Mouse (Mus musculus) large intestine, adult 2 months (tissue): ENCODE measurements around the gene Mical3. TPM values are rescaled to one million over a fixed set of nuclear protein-coding genes. Genes with fewer than 3 reads are reported as not detected.

Experiments
- DNase-seq: peaks from one replicate; pipeline ENCODE4 v3.0.0-alpha.2; 2012; ENCODE audit warnings: low read depth, low spot score
- WGBS: fragments of 180-500 bp; shearing (Covaris S2); methylation state at CpG from one replicate; pipeline ENCODE4 v1.1.7; 2018; 5-methylcytosine and 5-hydroxymethylcytosine counted together
- polyA plus RNA-seq: library from polyadenylated mRNA; depleted of rRNA; stranded (reverse); fragments of >200 nt; gene quantifications from 2 replicates; pipeline ENCODE4 v1.2.3, GENCODE M21; 2012

Gene Mical3
- polyA plus RNA-seq, 1 experiment, result 8.1 TPM

DNA sequence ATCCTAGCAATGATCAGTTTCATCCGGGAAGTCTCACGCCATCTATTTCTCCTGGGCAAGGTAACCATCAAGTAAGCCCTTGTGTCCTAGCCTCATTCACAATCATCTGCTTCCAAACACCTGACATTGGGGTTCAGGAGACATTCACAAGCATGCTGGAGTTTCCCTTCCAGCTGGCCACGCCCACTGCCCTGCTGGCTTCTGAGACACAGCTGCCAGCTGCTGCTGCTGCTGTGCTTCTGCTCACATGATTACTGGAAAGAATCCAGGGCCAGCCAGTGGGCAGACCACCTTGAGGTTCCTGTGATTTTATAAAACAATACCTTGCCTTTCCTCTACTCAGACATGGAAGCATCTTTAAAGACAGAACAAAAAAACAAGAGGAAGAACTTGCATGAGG lies 97.5 kb downstream of the Mical3 start:
- no peak for DNase-seq
- WGBS, result 92% methylated on average over 3 of the region's 3 CpGs

DNA sequence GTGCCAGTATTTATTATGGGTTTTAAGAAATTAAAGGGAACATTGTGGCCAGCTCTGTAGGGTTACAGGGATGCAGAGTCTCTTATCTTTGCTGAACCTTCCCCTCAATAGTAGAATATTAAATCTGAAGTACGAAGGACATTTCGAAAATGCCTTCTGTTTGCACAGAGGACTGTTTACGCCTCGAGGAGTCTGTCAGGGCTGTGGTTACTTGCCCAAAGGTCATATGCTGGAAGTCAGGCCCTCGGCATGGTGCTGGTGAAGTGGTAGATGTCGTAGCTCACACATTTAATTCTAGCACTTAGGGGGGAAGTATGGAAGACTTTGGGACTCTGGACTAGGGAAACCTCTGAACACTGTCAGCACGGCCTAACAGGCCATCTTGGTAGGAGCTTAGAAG lies 99.4 kb downstream of the Mical3 start:
- 78% methylated on average over 7 of the region's 7 CpGs for WGBS
- DNase-seq, result no peak

DNA sequence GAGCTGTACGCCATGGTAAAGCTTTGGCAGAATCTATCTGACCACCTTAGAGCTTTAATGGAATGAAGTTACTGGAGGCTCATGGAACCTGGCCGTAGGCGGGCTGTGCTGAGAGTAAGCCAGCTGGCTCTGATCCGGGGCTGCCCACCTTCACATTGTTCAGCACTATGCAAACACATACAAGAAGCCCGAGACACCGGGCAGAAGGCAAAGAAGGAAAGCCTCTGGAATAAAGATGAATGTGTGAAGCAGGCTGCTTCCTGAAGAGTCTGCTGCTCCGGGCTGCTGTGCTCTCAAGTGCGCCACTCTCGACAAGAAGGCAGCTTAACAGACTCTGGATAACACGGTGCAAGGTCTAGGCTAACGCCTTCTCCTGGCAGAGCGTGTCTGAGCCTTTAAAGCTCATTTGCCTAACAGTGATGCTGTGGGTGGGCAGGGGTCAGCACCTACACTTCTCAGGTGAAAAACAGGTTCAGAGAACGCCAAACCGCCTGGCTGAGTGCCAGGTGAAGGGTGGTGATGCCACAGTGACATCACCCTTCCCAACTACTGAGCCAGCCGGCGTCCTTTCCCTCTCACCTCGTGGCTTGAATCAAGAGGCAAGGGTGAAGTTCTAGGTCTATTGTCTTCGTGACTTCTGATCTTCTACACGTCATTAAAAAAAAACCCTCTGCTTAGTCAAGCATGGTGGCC lies 100.8 kb downstream of the Mical3 start:
- no peak for DNase-seq
- 86% methylated on average over 19 of the region's 19 CpGs for WGBS

DNA sequence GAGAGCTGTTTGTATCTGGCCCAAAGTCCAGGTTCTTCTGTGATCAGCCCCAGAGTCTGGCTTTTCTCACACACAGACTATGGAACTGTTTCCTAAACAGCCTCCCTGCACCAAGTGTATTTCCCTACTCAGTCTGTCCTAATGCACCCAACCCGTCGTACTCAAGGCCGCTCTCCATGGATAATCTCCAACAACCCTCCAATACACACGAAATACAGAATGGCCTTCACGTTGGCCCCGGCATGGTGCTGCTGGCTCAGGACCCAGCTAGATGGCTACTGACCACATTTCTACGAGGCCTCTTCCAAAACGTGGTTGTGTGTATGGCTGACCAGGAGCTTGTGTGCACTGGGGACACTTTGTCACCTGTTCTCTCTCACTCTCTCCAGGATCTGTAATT lies 102.3 kb downstream of the Mical3 start:
- 92% methylated on average over 8 of the region's 8 CpGs for WGBS
- no peak for DNase-seq

DNA sequence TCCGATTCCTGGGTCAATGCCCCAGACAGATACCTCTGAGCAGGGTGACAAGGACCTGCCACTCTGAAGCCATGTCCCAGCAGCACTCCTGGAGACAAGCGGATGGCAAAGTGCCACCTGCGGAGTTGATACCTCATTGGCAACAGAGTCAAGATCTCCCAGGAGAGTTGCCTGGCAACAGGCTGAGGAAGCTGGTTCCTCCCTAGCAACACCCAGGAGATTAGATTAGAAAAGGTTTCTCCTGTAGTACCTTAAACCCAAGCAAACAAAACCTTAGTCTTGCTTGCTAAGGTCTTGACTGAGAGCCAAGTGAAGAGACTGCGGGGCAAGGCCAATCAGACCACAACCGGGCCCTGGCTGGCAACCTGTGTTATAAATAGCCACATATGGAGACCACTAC lies 103.5 kb downstream of the Mical3 start:
- WGBS, result 42% methylated on average over 5 of the region's 5 CpGs
- peak; percentile 29 for DNase-seq

DNA sequence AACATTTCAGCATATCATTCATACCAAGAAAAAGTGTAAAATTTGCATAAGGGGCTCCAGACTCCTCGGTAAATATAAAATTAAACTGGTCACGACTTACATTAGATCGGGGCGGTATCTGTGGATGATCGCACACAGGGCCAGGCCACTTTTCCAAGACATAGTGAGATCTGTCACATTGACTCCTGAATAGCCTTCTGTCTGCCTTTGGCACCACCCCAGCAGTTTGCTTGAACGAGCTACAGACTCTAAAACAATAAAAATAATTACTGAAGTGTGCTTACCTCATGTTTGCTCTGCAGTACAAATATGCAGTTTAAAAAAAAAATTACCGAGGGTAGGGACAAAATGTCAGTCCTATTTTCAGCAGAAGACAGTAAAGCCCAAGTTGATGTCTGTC lies 103.9 kb downstream of the Mical3 start:
- WGBS, result 36% methylated on average over 7 of the region's 7 CpGs
- no peak for DNase-seq

DNA sequence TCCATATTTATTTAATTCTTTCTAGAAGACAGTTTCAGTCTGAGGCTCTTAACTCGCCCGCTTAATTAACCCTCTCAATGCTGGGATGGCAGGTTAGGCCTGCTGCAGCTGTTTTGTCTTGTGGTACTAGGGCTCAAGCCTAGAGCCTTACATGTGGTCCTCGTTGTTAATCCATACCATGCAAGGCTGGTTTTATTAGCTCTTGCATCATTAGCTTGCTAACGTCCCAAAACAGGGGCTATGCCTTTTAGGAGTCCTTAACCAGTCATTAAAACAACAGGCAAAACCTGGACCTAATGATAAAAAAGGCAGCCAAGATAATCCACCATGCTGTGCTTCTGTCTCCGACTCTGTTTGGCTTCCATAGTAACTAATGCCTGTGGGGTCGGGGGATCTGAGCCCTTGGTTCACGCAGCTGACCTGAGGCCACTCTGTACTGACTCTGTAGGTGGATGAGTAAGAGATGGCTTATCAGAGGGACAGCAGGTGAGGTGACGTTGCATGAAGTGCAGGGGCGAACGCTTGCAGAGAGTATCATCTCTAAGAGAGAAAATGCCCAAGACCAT lies 104.7 kb downstream of the Mical3 start:
- WGBS, result 80% methylated on average over 10 of the region's 10 CpGs
- no peak for DNase-seq

DNA sequence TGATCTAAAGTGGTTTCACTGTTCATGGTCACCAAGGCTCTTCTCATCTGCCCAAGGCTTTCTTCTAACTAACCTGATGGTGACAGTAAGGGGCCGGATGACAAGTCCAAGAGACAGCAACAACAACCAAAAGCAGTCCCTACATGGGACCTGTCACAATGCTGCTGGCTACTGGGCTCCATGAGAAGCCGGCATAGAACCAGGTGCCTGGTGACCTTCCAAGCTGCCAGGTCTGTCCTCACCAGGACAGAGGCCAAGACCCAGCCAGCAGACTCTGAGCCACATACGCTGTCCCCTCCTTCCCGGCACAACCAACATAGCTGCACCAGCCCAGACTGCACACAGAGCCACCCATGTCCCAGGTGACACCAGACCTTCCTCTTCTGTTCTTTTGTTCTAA lies 112.7 kb downstream of the Mical3 start:
- DNase-seq, result no peak
- WGBS, result 94% methylated on average over 4 of the region's 4 CpGs

DNA sequence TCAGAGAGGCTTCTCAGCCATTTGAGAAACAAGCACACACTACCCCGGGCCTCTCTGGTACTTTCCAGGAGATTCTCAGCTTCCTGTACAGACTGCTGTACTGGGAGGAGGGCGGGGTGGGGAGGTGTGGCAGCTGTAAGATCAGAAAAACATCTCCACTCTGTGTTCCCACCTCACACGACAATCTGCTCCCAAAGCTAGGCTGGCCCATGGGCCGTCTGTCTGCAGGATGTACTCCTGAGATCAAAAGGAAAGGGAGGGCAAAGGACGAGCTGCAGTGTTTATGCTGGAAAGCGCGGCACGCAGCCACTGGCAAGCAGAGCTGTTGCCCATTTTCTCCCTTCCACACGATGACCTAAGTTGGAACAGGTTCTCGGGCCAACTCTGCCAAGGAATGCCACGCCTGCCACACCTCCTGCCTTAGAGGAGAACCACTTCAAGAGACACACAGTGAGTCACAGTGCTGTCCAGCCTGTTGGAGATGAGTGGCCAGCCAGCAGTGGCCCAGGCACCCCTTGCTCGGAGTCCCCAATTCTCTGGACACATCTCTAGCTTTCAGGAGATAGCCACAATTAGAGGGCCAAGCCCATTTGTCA lies 113.3 kb downstream of the Mical3 start:
- peak; percentile 73 for DNase-seq
- 16% methylated on average over 12 of the region's 12 CpGs for WGBS

DNA sequence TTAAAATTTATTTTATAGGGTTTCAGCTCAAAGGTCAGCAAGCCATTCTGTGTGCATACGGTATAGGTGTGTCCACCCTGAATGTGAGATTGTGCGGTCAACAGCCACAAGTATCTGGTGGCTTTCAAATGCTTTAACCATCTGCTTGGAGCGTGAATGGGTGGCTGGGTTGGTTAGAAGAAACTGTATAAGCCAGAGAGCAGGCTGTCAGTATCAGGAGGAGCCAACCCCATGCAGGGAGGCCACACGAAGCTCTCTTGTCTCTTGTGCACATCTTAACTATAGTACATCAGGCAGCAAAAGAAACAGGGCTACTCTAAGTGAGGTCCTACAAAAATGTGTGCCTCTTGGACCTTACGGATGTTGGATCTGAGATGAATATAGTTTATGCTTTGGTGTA lies 114.7 kb downstream of the Mical3 start:
- no peak for DNase-seq
- WGBS, result 50% methylated on average over 5 of the region's 5 CpGs

DNA sequence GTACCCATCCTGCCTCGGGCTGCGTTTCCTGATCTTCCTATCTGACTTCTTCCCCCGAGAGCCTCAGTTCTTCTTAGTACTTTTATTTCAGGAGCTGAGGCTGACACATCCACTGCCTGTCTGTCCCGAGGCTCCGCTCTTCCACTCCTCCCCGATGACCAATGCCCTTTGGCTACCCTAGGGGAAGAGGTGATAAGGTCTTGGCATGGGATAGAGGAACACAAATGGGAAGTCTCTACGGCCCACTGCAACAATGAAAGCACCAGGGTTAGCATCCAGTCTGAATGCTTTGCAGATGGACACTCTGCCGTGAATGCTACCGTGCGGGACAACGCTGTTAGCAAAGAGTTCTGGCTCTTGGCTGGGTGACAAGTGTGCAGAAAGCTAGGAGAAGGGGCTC lies 116.5 kb downstream of the Mical3 start:
- DNase-seq, result no peak
- 85% methylated on average over 11 of the region's 11 CpGs for WGBS

DNA sequence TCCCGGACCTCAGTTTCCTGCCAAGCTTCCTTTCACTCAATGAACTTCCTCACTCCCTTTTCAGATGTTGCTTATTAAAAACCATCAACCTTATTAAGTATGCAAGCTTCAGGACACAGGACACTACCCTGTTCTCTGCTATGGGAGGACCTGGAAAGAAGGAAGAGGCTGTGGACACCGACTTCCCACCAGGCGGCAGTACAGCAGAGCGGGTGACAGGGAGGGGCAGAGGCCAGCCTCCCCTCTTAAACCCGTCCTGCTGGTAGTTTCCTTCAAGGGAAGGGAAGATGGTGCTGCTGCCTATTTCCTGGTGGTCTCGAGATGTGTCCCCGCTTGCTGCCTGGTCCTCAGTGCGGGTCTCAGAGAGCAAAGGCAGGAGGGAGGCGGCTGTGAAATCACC lies 117.0 kb downstream of the Mical3 start:
- DNase-seq, result no peak
- 61% methylated on average over 9 of the region's 9 CpGs for WGBS

DNA sequence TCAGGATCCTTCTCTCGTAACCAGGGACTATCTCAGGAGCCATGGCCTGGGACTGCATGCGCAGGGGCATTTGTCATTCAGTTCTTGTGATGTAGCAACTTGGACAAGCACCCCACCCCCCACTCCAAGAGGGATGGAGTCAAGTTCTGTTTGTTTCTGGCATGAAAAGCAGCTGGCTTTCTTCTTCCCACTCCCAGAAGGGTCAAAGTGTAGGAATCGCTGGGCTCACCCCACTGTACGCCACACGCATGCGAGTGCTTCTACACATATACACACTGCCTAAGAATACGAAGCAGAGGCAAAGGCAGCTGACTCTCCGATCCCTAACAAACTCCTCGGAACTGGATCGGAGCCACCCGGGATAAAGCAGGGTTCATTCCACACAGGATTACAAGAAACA lies 119.1 kb downstream of the Mical3 start:
- whole genome bisulfite sequencing, result 84% methylated on average over 11 of the region's 11 CpGs
- DNase-seq, result no peak

DNA sequence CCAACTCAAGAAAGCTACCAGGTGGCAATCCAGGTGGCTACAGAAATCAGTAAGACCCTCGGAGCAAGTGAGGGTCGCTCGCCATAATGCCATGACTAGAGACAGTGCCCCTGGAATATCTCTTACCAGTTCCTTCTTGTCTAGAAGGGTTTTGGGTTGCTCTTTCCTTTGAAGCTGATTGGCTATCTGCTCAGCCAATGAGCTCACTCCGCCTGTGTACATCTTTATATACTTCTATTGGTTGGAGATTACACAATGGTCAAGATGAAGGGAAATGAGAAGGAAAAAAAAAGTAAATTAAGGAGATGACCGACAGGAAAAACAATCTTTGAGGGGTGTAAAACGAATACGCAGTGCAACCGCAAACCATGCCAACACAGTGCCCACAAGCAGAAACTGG lies 121.1 kb downstream of the Mical3 start:
- 94% methylated on average over 8 of the region's 8 CpGs for WGBS
- DNase-seq, result no peak

DNA sequence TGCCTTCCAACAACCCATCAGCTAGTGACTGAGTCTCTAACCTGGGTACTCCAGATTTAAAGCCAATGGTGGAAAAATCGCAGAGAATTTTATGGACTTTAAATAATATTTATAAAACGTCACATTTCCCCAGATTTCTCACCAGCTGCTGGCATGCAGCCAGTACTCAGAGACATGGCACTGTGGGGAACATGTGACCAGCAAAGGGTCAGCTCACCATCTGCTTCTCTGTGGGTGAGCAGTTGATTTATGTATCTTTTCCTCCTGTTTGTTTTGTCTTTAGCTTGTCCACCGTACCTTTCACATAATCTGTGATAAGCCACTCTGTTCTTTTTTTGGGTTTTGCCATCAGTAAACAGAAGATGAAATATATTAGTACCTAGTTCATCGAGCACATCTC lies 125.8 kb downstream of the Mical3 start:
- WGBS, result 57% methylated on average over 4 of the region's 4 CpGs

DNA sequence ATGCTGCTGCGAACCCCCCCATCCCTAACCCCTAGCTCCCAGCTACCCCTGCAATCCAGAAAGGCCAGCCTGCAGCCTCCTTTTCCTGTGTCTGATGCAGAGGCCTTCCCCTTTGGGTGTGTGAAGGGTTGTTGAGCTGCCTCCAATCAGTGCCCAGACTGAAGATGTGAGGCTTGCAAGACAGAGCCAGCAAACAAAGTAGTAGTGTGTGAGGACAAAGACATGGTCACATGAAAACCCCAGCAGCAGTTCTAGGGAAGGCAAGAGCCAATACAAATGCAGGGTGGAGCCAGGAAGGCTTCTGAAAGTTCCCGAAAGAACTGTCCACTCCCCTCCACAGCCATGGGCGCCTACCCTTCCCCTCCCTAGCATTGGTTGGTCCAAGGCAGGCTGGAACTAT lies 127.8 kb downstream of the Mical3 start:
- WGBS, result 75% methylated on average over 3 of the region's 3 CpGs
- no peak for DNase-seq

More for the DNA sequence above, 125.8 kb downstream of the Mical3 start:
- no peak for DNase-seq

DNA sequence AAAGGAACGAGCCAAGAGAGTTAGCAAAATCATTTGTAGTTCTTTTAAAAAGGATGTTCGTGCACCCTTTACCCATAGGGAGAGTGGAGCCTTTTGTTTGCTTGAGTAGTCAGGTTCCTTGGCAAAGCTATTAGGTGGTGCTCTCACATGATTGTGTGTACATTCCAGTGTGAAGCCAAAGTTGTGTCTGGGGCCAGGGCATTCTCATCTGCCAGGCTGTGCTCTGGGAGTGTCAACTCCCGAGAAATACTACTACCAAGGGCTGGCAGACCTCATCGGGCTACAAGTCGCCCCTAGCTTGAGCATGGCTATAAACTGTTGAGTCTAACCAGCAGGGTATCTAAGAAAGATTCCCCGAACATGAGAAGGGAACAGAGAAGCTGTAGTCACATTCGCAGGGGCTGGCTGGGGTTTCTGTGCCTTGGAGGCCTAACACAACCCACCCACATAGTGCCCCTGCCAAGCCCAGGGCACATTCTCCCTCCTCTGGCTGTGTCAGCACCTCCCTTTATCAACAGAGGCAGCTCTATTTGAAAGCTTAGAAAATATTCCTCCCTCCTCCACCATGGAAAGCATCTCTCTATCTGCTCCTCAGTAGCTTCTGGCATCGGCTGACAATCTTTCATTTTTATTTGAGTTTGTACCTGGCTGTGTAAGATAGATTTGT lies 130.8 kb downstream of the Mical3 start:
- no peak for DNase-seq
- 80% methylated on average over 8 of the region's 8 CpGs for WGBS

DNA sequence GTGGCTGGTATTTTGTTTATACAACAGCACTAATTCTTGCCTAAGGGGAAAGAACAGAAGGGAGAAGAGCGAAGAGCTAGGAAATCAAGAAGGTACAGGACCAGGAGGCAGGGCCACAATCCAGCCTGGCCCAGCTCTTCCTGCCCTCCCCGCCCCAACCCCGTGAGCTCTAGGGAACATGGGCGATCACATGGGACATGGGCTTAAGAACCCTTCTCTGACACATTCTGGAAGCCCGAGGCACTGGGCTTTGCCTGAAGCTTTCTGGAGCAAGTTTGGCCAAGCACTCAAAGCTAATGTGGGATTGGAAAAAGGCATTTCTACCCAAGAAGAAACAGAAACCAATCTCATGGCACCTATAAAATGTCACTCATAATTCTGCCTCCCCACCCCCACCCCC lies 131.7 kb downstream of the Mical3 start:
- no peak for DNase-seq
- WGBS, result 77% methylated on average over 5 of the region's 5 CpGs

DNA sequence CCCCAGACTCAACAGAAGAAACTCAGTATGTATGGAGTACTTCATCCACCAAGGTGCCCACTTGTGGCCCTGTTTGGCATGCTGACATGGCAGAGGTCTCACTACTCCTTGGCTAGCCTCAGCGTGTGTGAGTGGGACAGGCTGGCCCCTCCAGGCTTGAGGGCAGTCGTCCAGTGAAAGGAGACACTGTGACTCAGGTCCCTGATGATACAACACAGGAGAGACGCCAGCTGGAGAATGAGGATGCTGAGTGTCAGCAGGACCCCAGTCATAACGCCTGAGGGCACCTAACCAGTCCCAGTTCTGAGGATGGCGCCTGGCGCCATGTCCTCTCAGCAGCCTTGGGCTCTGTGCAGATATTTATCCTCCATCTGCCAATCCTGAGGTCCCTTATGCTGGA lies 134.2 kb downstream of the Mical3 start:
- no peak for DNase-seq
- 89% methylated on average over 6 of the region's 6 CpGs for WGBS

DNA sequence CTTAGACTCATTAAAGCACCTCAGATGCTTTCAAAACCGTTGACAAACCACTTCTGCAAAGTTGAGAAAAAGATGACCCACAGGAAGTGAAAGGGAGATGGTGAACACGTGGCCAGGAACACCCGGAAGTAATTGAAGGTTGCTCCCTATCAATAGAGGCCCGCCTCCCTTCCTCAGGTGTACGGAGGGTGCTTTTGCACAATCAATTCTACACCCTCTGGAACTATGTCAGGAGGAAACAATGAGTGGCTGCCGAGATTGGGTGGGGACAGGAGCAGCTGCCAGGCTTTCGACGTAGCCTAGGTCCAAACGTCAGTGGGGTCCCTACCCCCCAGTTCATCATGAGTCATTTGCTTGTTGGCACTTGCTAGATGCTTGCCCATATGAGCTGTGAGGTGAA lies 135.3 kb downstream of the Mical3 start:
- DNase-seq, result no peak
- WGBS, result 37% methylated on average over 9 of the region's 9 CpGs

DNA sequence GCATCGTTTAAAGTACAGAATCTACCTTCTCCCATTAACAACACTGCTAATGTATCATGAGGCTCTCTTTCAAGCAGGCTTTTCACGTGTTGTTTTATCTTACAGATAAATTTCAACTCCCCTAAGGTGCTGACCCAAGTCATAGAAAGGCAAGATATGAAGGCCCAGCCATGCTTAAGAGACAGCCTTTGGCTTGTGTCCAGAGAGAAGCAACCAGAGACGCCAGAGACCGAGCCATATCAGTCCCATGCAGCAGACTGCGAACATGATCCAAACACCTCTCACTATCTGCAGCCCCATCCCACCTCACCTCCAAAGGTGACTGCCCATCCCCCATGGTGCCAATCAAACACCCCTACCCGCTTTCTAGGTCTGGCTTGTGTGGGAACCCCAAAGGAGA lies 138.9 kb downstream of the Mical3 start:
- DNase-seq, result no peak
- WGBS, result 82% methylated on average over 6 of the region's 6 CpGs
